Mouse (Mus musculus) cerebellum, postnatal 4 days (tissue): ENCODE measurements around the gene Mcl1.
"Not testable (repeated sequence)": the region's sequence is repeated elsewhere in the genome, so short reads cannot be mapped to it uniquely, and the experiment has no call there.

ENCODE experiments used
- DNase-seq, 2 experiments: peaks; one replicate each; pipeline ENCODE4 v3.0.0; 2022; ENCODE audit warnings: low spot score in 2 of 2, mixed read lengths in 1 of 2

Gene Mcl1

DNA sequence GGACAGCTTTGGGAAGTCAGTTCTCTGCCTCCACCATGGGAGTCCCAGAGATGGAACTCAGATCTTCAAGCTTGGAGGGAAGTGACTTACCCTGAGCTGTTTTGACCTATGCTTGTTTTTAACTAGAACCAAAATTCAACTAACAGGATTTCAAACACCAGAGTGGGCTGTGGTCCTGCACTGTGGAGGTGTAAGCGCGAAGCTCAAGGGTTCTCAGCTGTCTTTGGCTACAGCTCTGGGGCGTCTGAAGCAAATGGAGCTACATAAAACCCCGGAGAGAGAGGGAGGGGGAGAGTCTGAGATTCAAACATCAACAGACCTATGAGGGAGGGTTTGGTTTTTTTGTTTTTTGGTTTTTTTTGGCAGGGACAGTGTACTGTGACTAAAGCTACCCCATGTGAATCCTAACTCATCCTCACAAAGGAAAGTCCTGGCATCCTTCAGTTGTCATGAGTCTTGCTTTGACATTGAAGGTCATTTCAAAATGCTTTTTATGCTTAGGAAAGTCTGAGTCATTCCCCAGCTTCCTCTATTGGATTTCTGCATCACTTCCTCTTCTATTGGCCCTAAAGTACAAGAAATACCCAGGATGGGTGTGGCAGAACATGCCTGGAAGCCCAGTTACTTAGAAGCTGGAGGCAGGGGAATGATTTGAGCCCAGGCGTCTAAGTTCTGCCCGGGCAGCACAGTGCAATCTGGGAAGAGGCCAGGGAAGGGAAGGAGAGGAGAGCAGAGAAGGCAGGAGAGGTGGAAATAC lies 8.1 kb upstream of the Mcl1 start:
- DNase-seq: no peak

DNA sequence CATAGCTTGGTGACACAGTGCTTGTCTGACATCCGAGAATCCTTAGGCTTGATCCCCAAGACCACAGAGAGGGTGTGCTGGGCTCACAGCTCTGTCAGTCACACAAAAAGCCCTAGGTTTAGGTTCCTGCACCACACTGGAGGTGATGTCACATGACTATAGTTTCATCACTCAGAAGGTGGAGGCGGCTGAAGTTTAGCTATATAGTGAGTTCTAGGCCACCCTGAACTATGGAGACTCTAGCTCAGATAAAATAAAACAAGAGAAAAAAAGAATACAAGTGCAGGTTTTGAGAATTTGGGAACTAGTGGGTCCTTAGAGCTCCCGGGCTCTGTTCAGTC lies 7.6 kb upstream of the Mcl1 start:
- DNase-seq: no peak

DNA sequence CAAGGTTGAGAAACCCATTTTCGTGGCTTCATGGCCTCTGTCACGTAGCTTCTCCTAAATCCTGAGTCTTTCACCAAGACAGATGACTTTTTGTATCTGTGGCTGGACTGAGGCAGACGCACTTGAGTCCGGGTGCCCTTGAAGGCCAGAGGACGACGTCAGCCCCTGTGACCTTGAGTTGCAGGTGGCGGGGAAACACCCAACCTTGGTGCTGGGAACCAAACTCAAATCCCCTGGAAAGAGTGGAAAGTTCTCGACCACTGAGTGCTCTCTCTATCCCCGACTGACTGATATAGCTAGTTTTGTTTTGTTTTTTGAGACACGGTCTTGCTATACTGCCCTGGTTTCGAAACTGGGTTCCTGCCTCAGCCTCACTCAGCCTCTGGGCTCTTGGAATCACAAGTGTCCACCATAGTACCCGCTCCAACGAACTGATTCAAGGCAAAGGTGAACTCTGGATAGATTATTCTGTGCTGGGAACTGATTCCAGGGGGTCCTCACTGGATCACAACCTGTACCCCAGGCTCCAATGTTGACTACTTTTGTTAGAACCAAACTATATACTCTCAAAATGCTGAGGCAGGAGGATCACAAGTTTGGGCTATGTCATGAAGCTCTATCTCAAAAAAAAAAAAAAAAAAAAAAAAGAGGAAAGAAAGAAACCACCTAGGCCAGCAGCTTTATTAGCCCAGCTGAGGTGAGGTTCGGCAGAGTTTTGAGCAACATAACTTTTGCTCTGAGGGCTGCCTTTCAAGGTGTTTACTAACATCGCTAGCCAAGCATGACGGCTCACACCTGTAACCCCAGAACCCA lies 7.0 kb upstream of the Mcl1 start:
- no peak for DNase-seq

DNA sequence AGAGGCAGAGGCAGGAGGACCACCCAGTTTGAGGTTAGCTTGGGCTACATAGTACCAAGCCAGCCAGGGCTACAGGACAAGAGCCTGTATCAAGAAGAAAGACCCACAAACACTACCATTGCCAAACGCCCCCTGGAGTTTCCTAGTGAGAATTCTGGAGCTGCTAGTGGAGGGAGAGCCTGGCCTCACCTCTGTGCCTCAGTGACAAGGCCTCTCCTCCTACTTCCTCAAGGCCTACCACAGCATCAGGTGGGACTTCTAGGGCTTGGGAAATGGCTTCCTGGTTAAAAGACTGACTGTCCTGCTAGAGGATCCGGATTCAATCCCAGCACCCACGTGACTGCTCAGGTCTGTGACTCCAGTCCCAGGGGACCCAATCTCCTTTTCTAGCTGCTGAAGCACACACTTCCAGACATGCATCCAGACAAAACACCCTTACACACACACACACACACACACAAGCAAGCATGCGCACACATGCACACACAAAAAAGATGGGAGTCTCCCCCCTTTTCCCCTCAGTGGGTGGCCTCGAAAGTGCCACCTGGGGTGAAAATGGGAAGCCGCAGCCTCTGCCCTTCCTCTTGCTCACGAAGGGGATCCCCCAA lies 6.3 kb upstream of the Mcl1 start:
- DNase-seq: no peak

DNA sequence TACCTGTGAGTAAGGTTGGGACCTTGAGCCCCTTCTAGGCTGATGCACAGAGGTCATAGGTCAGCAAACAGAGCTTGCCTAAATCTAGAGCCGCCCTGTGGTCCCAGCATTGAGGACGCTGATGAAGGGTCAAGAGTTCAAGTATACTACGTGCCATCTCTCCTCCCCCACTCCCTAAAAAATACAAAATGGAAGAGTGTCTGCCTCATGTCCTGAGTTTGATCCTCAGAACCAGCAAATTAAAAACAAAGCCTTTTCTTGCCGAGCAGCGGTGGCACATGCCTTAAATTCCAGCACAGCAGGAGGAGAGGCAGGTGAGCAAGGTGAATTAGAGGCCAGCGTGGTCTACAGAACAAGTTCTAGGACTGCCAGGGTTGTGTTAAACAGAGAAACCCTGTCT lies 5.7 kb upstream of the Mcl1 start:
- no peak for DNase-seq

DNA sequence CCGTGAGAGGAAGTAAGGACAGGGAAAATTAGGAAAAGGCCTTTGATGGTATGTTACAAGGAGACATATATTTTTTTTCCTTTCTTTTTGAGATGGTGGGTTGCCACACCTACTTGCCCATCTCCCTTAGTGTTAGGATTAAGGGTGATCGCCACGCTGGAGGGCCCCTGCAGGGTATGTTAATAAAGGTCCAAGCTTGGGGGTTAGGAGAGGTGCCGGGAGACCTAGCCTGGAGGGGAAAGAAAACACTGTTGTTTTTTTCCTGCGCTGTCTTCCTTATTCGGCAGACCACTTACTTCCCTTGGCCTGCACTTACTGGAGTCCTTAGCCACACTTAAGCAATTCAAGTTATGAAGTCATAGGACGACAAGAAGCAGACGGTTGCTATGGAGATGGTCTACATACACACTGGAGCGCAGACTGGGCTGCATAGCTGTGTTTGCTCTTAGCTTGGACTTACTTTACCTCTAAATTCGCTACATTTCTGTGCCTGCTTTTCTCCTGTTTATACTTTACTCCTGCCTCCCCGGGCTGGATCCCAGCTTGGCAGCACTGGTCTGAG lies 5.0 kb upstream of the Mcl1 start:
- no peak for DNase-seq

DNA sequence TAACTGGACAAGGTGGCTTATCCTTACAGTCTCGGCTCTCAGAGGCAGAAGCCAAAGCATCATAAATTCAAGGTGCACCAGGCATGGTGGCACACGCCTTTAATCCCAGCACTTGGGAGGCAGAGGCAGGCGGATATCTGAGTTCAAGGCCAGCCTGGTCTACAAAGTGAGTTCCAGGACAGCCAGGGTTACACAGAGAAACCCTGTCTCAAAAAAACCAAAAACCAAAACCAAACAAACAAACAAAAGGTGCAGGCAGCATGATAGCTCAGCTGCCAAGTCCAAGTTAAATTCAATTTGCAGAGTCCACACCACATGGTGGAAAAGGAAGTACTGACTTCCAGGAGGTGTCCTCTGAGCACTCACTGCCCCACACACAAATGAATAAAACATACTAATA lies 4.2 kb upstream of the Mcl1 start:
- DNase-seq: not testable (repeated sequence)

DNA sequence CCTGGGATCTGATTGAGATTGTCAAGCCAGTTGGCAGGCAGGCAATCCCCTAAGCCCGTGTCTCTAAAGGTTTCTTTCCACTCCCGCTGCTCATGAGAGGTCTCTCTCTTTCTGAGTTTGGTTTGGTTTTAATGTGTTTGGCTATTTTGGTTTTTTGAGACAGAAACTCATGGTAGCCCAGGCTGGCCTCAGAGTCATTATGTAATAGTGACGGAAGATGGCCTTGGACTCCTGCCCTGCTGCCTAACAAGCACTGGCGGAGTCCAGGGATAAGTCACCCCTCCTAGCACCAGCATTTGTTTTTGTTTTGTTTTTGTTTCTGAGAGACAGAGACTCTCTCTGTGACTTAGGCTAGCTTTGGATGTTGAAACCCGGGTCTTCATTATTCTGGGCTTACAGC lies 3.2 kb upstream of the Mcl1 start:
- DNase-seq: no peak

DNA sequence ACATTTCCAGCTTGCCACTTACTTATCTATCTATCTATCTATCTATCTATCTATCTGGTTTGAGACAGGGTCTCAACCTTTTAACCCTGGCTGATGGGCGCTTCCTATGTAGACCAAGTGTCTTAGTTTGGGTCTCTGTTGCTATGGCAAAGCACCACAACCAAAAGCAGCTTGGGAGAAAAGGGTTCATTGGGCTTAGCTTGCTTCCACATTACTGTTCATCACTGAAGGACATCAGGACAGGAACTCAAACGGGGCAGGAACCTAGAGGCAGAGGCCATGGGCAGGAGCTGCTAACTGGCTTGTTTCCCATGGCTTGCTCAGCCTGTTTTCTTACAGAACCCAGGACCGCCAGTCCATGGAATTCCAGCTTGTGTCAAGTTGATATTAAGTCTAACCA lies 1.5 kb upstream of the Mcl1 start:
- no peak for DNase-seq

DNA sequence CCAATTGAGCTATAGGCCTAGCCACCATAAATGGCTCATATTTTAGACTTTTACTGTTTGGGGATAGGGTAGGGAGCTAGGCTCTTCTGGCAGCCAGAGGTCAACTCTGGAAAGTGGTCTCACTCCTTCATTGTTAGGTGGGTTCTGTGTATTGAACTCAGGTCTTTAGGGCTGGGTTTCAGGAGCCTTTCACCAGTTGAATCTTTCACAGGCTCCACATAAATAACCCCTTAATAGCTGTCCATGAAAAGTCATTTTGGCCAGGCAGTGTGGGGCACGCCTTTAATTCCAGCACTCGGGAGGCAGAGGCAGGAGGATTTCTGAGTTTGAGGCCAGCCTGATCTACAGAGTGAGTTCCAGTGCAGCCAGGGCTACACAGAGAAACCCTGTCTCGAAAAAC lies 877 bp upstream of the Mcl1 start:
- no peak for DNase-seq

DNA sequence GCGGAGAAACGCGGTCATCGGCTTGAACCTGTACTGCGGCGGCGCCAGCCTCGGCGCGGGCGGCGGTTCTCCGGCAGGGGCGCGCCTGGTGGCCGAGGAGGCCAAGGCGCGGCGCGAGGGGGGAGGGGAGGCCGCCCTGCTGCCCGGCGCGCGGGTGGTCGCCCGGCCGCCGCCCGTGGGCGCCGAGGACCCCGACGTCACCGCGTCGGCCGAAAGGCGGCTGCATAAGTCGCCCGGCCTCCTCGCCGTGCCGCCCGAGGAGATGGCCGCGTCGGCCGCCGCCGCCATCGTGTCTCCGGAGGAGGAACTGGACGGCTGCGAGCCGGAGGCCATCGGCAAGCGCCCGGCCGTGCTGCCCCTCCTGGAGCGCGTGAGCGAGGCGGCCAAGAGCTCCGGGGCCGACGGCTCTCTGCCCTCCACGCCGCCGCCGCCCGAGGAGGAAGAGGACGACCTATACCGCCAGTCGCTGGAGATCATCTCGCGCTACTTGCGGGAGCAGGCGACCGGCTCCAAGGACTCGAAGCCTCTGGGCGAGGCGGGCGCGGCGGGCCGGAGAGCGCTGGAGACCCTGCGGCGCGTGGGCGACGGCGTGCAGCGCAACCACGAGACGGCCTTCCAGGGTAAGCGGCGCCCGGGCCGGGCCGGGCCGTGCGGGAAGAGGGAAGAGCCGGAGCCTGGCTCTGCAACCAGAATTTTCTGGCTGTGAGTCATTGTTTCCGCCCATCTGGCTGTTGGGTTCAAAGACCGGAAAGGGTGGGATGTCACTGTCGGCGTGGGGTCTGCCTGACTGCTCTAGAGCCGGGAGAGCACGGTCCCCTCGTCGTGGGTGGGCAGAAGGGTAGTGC lies 502 bp downstream of the Mcl1 start:
- peak; percentile 45 to 63 for DNase-seq

DNA sequence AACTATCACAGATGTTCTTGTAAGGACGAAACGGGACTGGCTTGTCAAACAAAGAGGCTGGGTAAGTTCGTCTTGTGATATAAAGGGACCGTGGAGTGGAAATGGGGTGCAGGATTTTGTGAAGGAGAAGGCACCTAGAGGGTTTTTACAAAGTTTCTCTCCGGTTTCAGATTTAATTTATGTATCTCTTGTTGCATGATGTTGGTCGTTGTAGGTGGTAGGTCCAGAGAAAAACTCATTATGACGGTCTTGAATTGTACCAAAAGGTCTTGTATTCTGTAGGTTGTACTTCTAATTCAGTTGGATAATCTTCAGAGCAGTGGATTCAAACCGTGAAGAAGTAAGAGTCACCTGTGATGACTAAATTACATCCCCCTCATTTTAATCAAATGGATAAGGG lies 1.4 kb downstream of the Mcl1 start:
- no peak for DNase-seq

DNA sequence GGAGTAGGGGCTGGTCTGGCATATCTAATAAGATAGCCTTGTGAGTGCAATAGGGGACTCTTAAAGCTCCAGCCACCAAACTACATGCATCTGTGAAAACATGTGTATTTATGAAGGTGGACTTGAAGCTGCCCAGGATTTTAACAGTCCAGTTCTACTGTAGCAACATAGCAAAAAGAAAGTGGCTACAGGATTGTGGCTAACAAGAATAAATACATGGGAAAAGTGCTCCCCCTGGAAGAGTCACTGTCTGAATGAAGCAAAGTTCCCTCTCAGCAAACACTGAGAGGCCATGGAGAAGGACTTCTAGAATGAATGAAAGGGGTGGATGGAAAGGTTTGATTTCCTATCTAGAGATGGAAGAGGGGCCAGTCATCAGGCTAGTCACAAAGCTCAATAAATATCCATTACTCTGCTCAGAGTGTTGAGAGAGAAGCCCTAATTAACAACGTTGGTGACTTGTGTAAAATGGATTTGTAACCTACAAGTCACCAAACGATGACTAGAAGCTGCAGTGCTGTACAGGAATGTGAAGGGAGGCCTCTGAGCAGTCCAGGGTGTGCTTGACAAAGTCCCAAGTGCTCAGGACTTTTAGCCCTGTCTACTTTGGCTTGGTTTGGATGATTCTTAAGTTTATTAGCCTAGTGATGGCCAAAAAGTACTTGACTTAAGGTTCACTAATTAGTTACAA lies 2.3 kb downstream of the Mcl1 start:
- no peak for DNase-seq

DNA sequence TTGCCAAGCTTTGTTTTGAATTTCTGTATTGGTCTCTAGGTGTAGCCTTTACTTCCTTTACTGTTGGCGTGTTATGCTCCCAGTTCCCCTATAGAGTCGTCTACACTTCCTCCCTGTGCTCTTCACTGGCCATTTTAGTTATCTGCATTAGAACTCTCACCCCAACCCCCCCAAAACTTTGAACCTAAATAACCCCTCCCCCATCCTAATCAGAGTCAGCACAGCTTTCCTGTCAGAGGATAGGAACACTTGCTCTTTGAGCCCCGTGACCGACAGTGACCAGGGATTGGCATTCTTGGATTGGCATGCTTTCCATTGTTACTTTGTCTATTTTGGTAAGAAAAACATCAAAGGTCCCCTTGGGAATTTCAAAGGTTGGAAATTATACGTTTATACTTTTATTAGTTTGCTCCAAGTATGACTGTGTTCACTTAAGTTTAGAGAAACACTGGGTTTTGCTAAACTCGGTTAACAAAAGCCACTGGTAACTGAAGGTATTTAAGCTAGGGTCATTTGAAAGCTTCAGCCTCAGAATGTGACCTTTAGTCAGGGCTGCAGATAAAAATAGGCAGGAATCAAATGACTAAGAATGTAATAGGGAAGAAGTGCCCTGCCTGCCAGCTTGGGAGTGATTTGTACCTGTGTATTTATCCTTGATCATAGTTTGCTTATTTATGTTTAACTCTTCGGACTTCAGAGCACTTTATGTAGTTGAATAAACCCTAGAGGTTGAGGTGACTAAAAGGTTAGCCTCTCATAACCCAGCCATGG lies 3.5 kb downstream of the Mcl1 start:
- no peak for DNase-seq

DNA sequence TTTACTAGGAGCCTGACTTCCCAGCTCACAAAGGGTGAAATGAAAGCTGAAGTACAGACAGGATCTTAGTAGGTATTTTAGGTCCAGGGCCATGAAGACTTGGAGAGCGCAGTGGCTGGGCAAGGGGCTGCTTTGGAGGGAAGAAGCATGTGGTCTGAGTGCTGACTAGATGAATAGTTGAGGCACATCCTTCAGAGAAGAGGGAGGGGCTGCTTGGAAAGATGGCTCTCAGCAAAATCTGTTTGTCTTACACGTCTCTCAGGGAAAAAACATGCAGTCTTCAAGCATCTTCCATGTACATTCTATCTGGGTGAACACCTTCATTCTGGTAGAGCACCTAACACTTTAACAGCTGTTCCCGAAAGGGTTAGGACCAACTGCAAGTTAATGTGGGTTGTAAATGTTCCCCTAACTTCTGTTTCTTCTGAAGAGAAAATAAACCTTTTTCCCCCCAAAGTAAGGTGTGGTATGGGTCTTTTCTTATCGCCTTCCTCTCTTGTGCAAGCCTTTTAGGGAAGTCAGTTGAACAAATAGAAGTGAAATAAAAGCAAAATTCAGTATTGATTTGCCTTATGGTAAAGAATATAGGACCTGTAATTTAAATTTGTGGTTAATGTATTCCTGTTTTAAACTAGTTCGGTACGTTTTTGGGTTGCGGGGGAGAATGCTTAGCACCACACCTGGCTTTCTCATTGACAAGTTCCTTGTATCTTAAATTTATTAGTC lies 4.3 kb downstream of the Mcl1 start:
- no peak for DNase-seq

DNA sequence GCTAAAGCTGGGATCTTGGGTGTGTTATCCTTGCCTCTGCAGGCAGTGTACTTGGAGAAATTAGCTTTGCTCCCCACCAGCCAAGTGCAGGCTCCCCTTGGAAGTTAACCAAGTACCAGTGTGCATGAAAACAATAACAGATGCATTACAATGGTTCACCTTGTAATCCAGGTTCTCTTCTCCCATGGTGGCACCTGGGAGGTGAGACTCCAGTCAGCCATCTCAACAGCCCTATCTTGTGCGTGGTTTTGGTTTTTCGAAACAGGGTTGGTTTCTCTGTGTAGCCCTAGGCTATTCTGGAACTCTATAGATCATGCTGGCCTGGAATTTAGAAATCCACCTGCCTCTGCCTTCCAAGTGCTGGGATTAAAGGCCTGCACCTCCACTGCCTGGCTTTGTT lies 4.9 kb downstream of the Mcl1 start:
- no peak for DNase-seq

DNA sequence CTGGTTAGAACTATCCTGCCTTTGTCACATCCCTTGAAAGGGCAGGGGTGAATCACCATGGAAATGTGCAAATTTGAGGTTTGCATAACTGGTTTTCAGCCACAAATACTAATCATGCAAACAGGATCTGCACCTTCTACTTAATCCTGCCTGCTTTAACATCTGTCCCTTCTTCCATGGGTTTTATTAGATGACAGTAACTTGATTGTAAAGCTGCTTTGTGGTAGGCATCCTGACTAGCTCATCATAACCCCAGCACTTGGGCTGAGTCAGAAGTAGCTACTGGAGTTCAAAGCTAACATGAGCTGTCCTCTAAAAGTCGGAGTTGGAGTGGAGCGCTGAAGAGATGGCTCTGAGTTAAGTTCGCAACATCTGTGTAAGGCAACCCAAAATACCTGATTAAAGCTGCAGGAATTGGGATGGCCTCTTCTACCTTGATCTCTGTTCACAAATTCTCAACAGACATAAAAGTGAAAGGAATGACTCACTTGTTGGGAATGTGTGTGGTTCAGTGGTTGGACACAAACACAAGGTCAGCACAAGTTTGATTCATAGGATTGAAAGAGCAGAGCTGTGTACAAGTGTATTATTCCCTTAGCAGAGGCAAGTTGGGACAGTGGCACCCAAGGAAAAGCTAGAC lies 5.5 kb downstream of the Mcl1 start:
- DNase-seq: no peak

DNA sequence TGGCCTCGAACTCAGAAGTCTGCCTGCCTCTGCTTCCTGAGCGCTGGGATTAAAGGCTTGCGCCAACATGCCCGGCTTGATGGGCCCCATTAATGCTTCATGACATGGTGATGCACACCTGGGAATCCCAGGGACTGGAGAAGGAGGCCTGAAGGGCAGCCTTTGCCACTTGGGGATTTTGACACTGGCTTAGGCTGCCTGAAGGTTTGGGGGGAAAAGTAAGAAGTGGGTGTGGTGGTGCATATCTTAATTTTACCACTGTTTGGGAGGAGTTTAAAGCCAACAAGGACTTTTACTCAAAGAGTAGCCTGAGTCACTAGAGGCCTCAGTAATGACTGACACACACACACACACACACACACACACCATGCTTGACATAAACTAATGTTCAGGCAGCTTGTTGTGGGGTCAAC lies 6.4 kb downstream of the Mcl1 start:
- DNase-seq: no peak

DNA sequence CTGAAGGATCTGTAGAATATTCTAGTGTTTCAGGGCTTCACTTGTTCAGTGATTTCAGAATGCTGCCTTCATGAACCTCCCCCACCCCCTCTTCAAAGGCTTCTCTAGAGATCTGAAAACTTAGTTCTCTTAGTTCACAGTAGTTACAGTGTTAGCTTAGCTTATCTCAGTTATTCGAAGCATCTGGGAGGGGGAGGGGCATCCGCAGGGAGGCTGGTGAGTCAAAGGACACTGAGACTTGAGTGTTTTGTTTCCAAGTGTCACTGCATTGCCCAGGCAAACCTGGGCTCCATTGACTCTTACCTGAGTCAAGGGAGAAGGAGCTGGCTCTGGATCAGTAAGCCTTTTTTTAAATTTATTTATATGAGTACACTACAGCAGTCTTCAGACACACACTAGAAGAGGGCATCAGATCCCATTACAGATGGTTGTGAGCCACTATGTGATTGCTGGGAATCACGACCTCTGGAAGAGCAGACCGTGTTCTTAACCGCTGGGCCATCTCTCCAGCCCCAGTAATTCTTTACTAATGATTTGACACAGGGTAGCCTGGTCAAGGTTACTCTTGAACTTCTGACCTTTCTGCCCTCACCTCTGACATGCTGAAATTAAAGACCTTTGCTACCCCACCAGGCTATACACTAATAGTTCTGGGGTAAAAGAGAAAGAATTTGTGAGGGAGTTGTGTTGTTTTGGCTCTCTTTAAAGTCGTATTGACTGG lies 7.7 kb downstream of the Mcl1 start:
- DNase-seq: no peak
